Mouse (Mus musculus) stomach, postnatal 0 days (tissue): ENCODE measurements around the gene Acoxl. TPM values are rescaled to one million over a fixed set of nuclear protein-coding genes. Genes with fewer than 3 reads are reported as not detected.

Experiments
- ATAC-seq: fragments of 200-750 bp; cut with Nextera tagmentation; 2 replicates; pipeline ENCODE4 v1.8.0; 2017; ENCODE audit not compliant: low FRiP score, low TSS enrichment
- DNase-seq: peaks from one replicate; pipeline ENCODE4 v3.0.0-alpha.2; 2016; ENCODE audit warnings: low spot score
- H3K27ac ChIP-seq: fragments of 300-500 bp; sonication (generic); replicated peaks from 2 replicates; pipeline ENCODE4 v1.5.1; 2014; ENCODE audit warnings: mild to moderate bottlenecking, control low read depth
- H3K27me3 ChIP-seq: fragments of 300-500 bp; sonication (generic); 2 replicates; pipeline ENCODE4 v1.6.1; 2014; ENCODE audit warnings: low read length; ENCODE audit not compliant: control insufficient read depth, insufficient read depth
- H3K36me3 ChIP-seq: fragments of 300-500 bp; sonication (generic); 2 replicates; pipeline ENCODE4 v1.6.1; 2014; ENCODE audit warnings: low read length, mixed read lengths; ENCODE audit not compliant: control insufficient read depth, insufficient read depth
- H3K4me1 ChIP-seq: fragments of 300-500 bp; sonication (generic); replicated peaks from 2 replicates; pipeline ENCODE4 v1.6.1; 2014; ENCODE audit warnings: antibody characterized with exemption; ENCODE audit not compliant: control insufficient read depth, insufficient read depth
- H3K4me2 ChIP-seq: fragments of 300-500 bp; sonication (generic); replicated peaks from 2 replicates; pipeline ENCODE4 v1.6.1; 2014; ENCODE audit warnings: low read depth, mild to moderate bottlenecking, control low read depth, moderate library complexity
- H3K4me3 ChIP-seq: fragments of 300-500 bp; sonication (generic); 2 replicates; pipeline ENCODE4 v1.5.1; 2014; ENCODE audit warnings: low read depth, low read length, control low read depth
- H3K9ac ChIP-seq: fragments of 300-500 bp; sonication (generic); 2 replicates; pipeline ENCODE4 v1.6.1; 2014; ENCODE audit warnings: mild to moderate bottlenecking, low read length, control low read depth, mixed read lengths
- H3K9me3 ChIP-seq: fragments of 300-500 bp; sonication (generic); 2 replicates; pipeline ENCODE4 v1.6.1; 2016; ENCODE audit warnings: low read length; ENCODE audit not compliant: control insufficient read depth
- CTCF ChIP-seq: IDR thresholded peaks from 2 replicates; pipeline ENCODE4 v1.5.1; 2016; ENCODE audit warnings: antibody characterized with exemption, low read depth, mild to moderate bottlenecking, moderate library complexity
- EP300 ChIP-seq: optimal IDR thresholded peaks from 2 replicates; pipeline ENCODE3; 2016; ENCODE audit warnings: antibody characterized with exemption
- WGBS: fragments of 180-500 bp; shearing (Covaris S2); extraction: QIAGEN DNeasy Blood & Tissue Kit; methylation state at CpG from one replicate; pipeline ENCODE4 v1.1.7; 2014; 5-methylcytosine and 5-hydroxymethylcytosine counted together
- polyA plus RNA-seq: library from polyadenylated mRNA; unstranded; fragments of >200 nt; fragmentation: Nextera tagmentation; extraction: Ambion mirVana; gene quantifications from 2 replicates; pipeline ENCODE4 v1.2.1, GENCODE M21; 2015

Acoxl gene
- polyA plus RNA-seq, 1 experiment from 2014 or later, result 0.17 TPM

GRCm38 (mm10) chr2:128054905-128055304 is 216.2 kb downstream of the Acoxl start:
- Histone ChIP-seq H3K4me2 (no peak overlapping the region), H3K4me3 (no peak overlapping the region), H3K9ac (no peak overlapping the region), H3K36me3 (no peaks in the 10 kb centered on the region), H3K9me3 (no peaks in the 10 kb centered on the region), H3K4me1 (no peaks in the 10 kb centered on the region), H3K27ac (no peak overlapping the region), H3K27me3 (no peaks in the 10 kb centered on the region)
- TF ChIP-seq EP300, result no peak
- TF ChIP-seq CTCF, result no peak
- 78% methylated on average over 4 of the region's 4 CpGs for WGBS
- ATAC-seq, result no peak
- no peak for DNase-seq

- DNase-seq, result no peak
- WGBS, result 91% methylated on average over 5 of the region's 5 CpGs
- H3K27ac ChIP-seq, result no peak overlapping the region
- no peak for ATAC-seq
- no peaks in the 10 kb centered on the region for H3K27me3 ChIP-seq
- H3K9ac ChIP-seq, result no peak overlapping the region
- no peak for TF ChIP-seq EP300
- TF ChIP-seq CTCF, result no peak
- no peaks in the 10 kb centered on the region for H3K36me3 ChIP-seq
- no peak overlapping the region for H3K4me3 ChIP-seq
- H3K4me2 ChIP-seq, result no peak overlapping the region
- no peaks in the 10 kb centered on the region for H3K9me3 ChIP-seq
- no peaks in the 10 kb centered on the region for H3K4me1 ChIP-seq
These were observed 219.2 kb downstream of the Acoxl start for GRCm38 (mm10) chr2:128057872-128058271.

- no peaks in the 10 kb centered on the region for H3K4me1 ChIP-seq
- no peak overlapping the region for H3K9ac ChIP-seq
- no peak overlapping the region for H3K4me3 ChIP-seq
- ATAC-seq (no peak), DNase-seq (no peak)
- no peak for TF ChIP-seq EP300
- TF ChIP-seq CTCF, result no peak
- H3K27ac ChIP-seq, result no peak overlapping the region
- WGBS, result 61% methylated on average over 1 of the region's 1 CpGs
- H3K4me2 ChIP-seq, result no peak overlapping the region
- no peaks in the 10 kb centered on the region for H3K9me3 ChIP-seq
- H3K36me3 ChIP-seq, result no peaks in the 10 kb centered on the region
- H3K27me3 ChIP-seq, result no peaks in the 10 kb centered on the region
These were observed 220.0 kb downstream of the Acoxl start for GRCm38 (mm10) chr2:128058627-128059026.

GRCm38 (mm10) chr2:128060213-128060612 is 221.5 kb downstream of the Acoxl start:
- no peaks in the 10 kb centered on the region for H3K9me3 ChIP-seq
- H3K4me2 ChIP-seq, result no peak overlapping the region
- no peak overlapping the region for H3K4me3 ChIP-seq
- no peaks in the 10 kb centered on the region for H3K27me3 ChIP-seq
- no peaks in the 10 kb centered on the region for H3K36me3 ChIP-seq
- no peaks in the 10 kb centered on the region for H3K4me1 ChIP-seq
- TF ChIP-seq EP300 (no peak), CTCF (no peak)
- 63% methylated on average over 6 of the region's 6 CpGs for WGBS
- H3K27ac ChIP-seq, result no peak overlapping the region
- DNase-seq (no peak), ATAC-seq (no peak)
- H3K9ac ChIP-seq, result no peak overlapping the region

GRCm38 (mm10) chr2:128060680-128061287 is 222.1 kb downstream of the Acoxl start:
- H3K27me3 ChIP-seq, result no peaks in the 10 kb centered on the region
- 55% methylated on average over 6 of the region's 6 CpGs for WGBS
- DNase-seq, result no peak
- ATAC-seq, result no peak
- H3K9me3 ChIP-seq, result no peaks in the 10 kb centered on the region
- no peaks in the 10 kb centered on the region for H3K4me1 ChIP-seq
- H3K4me3 ChIP-seq, result no peak overlapping the region
- H3K9ac ChIP-seq, result no peak overlapping the region
- TF ChIP-seq CTCF, result no peak
- no peak for TF ChIP-seq EP300
- no peak overlapping the region for H3K27ac ChIP-seq
- H3K4me2 ChIP-seq, result no peak overlapping the region
- H3K36me3 ChIP-seq, result no peaks in the 10 kb centered on the region

GRCm38 (mm10) chr2:128061491-128061890 is 222.8 kb downstream of the Acoxl start:
- no peak for TF ChIP-seq CTCF
- no peak for TF ChIP-seq EP300
- Histone ChIP-seq H3K4me1 (no peaks in the 10 kb centered on the region), H3K36me3 (no peaks in the 10 kb centered on the region), H3K4me2 (no peak overlapping the region), H3K9ac (no peak overlapping the region), H3K4me3 (no peak overlapping the region), H3K9me3 (no peaks in the 10 kb centered on the region), H3K27ac (no peak overlapping the region), H3K27me3 (no peaks in the 10 kb centered on the region)
- 49% methylated on average over 7 of the region's 7 CpGs for WGBS
- no peak for DNase-seq
- ATAC-seq, result no peak
